Mouse (Mus musculus): ENCODE data around the gene Gm20388.

- TF ChIP-seq CTCF (IDR thresholded peaks at IDR 0.05; ENCODE audit: low read depth) (no peak), EP300 (IDR thresholded peaks at IDR 0.05; ENCODE audit: low read depth) (no peak)
Measured at GRCm38 (mm10) chr8:120131158-120131557, 220.5 kb downstream of the Gm20388 start.

Measured in liver, embryonic 14.5 days (tissue).